Mouse (Mus musculus): ENCODE results near the gene Wars. TPM values are rescaled to one million over a fixed set of nuclear protein-coding genes. Genes with fewer than 3 reads are reported as not detected.
A peak's percentile ranks its signal among the peaks of the same experiment; 100 is the strongest.

Gene Wars
- polyA plus RNA-seq, 2 experiments: 19.4 to 27.8 TPM

DNA sequence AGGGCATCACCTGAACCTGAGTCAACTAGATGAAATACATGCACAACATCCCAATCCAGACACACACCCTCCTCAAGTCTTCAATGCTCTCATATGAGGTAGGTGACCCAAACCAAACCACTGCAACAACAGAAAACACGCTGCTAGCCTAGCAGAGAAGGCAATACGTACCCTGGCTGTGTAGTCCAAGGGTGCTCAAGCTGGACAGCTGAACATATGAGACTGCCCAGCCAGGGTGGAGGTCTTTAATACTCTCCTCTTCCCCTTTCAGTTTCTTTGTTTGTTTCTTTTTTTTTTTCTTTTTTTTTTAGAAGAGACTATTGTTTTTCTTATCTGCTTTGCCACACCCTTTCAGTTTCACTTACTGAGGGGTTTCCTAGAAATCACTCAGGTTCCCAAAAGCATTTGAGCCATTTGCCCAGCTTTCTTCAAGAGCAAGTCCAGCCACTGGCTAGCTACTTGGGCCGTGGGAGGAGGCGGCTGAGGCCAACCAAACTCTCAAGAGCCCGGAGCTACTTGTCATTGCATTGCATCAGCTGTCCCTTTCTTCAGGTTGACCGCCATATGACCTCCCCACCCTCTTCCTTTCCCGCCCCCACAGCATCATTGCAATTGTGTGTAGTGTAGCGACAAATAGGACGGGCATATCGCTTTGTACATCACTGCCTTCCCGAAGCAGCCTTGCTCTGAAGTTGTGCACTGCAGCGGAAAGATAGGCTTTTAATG lies 822 bp downstream of the Wars start, which contains the start of gene Wdr25:
Wdr25 (plus strand) TSS at position 643 of the 726 bp plus-strand sequence.
- peak in 1 of 3 experiments; percentile 37 for DNase-seq (ENCODE audit: low read depth in 3 of 3, low spot score in 3 of 3)
- peak within 1 kb of the TSS; percentile 63 to 86 for H3K4me3 ChIP-seq (ENCODE audit: insufficient read depth in 1 of 2, low read depth in 2 of 2, low read length in 2 of 2)
- H3K4me2 ChIP-seq (ENCODE audit: low read depth): peak within 1 kb of the TSS; percentile 94
- no peaks in the 10 kb centered on the region for H3K36me3 ChIP-seq (replicated peaks; ENCODE audit: control insufficient read depth, insufficient read depth, low read depth)
- ATAC-seq (ENCODE audit: insufficient read depth): no peak
- no peaks in the 10 kb centered on the region for H3K9me3 ChIP-seq (ENCODE audit: control insufficient read depth, low read length)
- H3K27ac ChIP-seq: peak within 1 kb of the TSS; percentile 12
- H3K4me1 ChIP-seq (replicated peaks; ENCODE audit: control insufficient read depth in 2 of 2, insufficient read depth in 2 of 2, low read length in 1 of 2): peaks cover 8 to 10% of the 10 kb centered on the region in 2 experiments
- 15% methylated on average over 12 of the region's 12 CpGs for WGBS (ENCODE audit: insufficient replicate concordance)
- H3K27me3 ChIP-seq (ENCODE audit: control insufficient read depth, insufficient read depth, low read length): no peaks in the 10 kb centered on the region
- peak within 1 kb of the TSS; percentile 85 for H3K9ac ChIP-seq (replicated peaks)
- TF ChIP-seq CTCF (IDR thresholded peaks at IDR 0.05; ENCODE audit: low read depth) (no peak), EP300 (IDR thresholded peaks at IDR 0.05; ENCODE audit: low read depth) (no peak)

DNA sequence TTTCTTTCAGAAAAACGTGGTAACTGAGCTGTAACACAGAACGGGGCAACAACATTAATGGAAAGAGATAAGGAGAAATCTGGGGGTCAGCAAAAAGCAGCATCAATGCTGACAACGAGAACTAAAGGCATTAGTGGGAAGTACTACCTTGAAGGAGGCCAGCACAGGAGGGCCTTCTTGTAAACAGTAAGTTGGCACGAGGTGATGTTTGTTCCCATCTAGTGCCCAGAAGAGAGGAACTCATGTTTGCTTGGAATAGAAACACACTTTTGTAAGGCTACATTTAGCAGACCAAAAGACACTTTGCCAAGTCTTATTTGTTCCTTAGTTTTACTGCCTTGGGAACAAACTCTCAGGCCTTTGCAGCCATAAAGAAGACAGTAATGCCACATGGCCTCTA lies 5.3 kb downstream of the Wars start:
- TF ChIP-seq EP300 (IDR thresholded peaks at IDR 0.05; ENCODE audit: low read depth) (no peak), CTCF (IDR thresholded peaks at IDR 0.05; ENCODE audit: low read depth) (no peak)
- Histone ChIP-seq H3K4me3 (ENCODE audit: insufficient read depth in 1 of 2, low read depth in 2 of 2, low read length in 2 of 2) (no peak overlapping the region), H3K9me3 (ENCODE audit: control insufficient read depth, low read length) (no peaks in the 10 kb centered on the region), H3K4me1 (replicated peaks; ENCODE audit: control insufficient read depth in 2 of 2, insufficient read depth in 2 of 2, low read length in 1 of 2) (peaks cover 4% of the 10 kb centered on the region in 2 experiments), H3K27me3 (ENCODE audit: control insufficient read depth, insufficient read depth, low read length) (no peaks in the 10 kb centered on the region), H3K36me3 (replicated peaks; ENCODE audit: control insufficient read depth, insufficient read depth, low read depth) (no peaks in the 10 kb centered on the region), H3K4me2 (ENCODE audit: low read depth) (no peak overlapping the region), H3K27ac (no peak overlapping the region), H3K9ac (replicated peaks) (no peak overlapping the region)
- WGBS (ENCODE audit: insufficient replicate concordance): 66% methylated on average over 4 of the region's 4 CpGs
- DNase-seq (ENCODE audit: low read depth in 3 of 3, low spot score in 3 of 3) (no peak), ATAC-seq (ENCODE audit: insufficient read depth) (no peak)

DNA sequence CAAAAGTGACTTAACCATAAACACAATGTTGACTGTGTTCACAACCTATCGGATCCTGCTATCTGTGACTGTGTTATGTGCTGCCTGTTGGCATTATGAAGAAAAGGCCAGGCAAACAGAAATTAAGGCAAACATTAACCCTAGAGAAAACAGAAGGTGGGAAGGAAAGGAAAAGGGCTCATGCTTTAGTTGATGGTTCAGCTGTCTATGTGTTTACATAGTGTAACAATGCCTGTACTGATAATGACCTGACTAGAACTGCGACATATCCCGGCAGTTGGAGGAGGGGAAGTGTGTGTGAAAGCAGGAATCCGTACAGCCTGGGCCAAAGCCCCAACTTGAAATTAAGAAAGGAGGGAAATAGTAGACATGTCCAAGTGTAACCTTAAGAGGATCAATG lies 6.9 kb downstream of the Wars start:
- TF ChIP-seq EP300 (IDR thresholded peaks at IDR 0.05; ENCODE audit: low read depth): no peak
- no peak for TF ChIP-seq CTCF (IDR thresholded peaks at IDR 0.05; ENCODE audit: low read depth)
- Histone ChIP-seq H3K9me3 (ENCODE audit: control insufficient read depth, low read length) (no peaks in the 10 kb centered on the region), H3K27me3 (ENCODE audit: control insufficient read depth, insufficient read depth, low read length) (no peaks in the 10 kb centered on the region), H3K27ac (no peak overlapping the region), H3K4me1 (replicated peaks; ENCODE audit: control insufficient read depth in 2 of 2, insufficient read depth in 2 of 2, low read length in 1 of 2) (no peaks in the 10 kb centered on the region), H3K36me3 (replicated peaks; ENCODE audit: control insufficient read depth, insufficient read depth, low read depth) (no peaks in the 10 kb centered on the region), H3K4me3 (ENCODE audit: insufficient read depth in 1 of 2, low read depth in 2 of 2, low read length in 2 of 2) (no peak overlapping the region), H3K9ac (replicated peaks) (no peak overlapping the region), H3K4me2 (ENCODE audit: low read depth) (no peak overlapping the region)
- peak; percentile 22; the same call in 1 of the 2 replicates for ATAC-seq (ENCODE audit: insufficient read depth)
- DNase-seq (ENCODE audit: low read depth in 3 of 3, low spot score in 3 of 3): no peak
- 71% methylated on average over 4 of the region's 4 CpGs for WGBS (ENCODE audit: insufficient replicate concordance)

DNA sequence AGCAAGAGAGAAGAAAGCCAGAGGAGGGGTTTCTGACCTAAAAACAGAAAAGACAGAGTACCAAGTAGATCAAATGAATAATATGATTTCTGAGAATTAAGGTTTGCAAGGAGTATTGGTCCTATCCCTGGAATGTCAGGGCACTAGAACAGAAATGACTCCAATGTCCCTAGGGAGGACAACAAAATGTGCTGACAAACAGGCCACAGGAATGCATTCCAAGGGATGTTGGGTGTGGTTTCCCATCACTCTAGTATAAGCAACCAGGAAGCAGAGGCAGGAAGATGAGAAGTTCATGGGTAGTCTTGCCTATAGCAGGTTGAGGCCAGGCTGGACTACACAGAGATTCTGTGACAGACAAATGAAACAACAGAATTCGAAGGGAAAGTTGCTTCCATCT lies 8.1 kb downstream of the Wars start:
- Histone ChIP-seq H3K4me3 (ENCODE audit: insufficient read depth in 1 of 2, low read depth in 2 of 2, low read length in 2 of 2) (no peak overlapping the region), H3K27ac (no peak overlapping the region), H3K9ac (replicated peaks) (no peak overlapping the region), H3K4me1 (replicated peaks; ENCODE audit: control insufficient read depth in 2 of 2, insufficient read depth in 2 of 2, low read length in 1 of 2) (no peaks in the 10 kb centered on the region), H3K36me3 (replicated peaks; ENCODE audit: control insufficient read depth, insufficient read depth, low read depth) (no peaks in the 10 kb centered on the region), H3K27me3 (ENCODE audit: control insufficient read depth, insufficient read depth, low read length) (no peaks in the 10 kb centered on the region), H3K9me3 (ENCODE audit: control insufficient read depth, low read length) (no peaks in the 10 kb centered on the region), H3K4me2 (ENCODE audit: low read depth) (no peak overlapping the region)
- WGBS (ENCODE audit: insufficient replicate concordance): 67% methylated on average over 1 of the region's 1 CpGs
- ATAC-seq (ENCODE audit: insufficient read depth) (no peak), DNase-seq (ENCODE audit: low read depth in 3 of 3, low spot score in 3 of 3) (no peak)
- no peak for TF ChIP-seq CTCF (IDR thresholded peaks at IDR 0.05; ENCODE audit: low read depth)

DNA sequence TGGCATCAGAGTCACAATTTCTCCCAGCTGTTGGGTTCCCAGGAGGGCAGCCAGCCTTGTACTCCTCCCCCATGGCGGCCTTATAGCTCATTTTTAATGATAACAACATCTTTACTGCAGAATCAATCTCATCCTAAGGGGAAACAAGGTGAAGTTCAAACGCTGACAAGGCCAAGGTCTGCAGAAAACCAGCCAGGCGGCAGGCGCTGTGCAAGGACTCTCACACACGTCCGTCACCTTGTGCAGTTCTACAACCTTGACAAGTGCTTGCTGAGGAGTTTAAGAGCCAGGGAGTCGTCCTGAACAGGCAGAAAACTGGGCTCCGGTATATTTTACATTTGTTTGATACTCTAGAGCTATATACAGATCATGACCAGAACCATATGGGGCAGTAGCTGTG lies 11.2 kb downstream of the Wars start:
- ATAC-seq (ENCODE audit: insufficient read depth) (no peak), DNase-seq (ENCODE audit: low read depth in 3 of 3, low spot score in 3 of 3) (no peak)
- TF ChIP-seq EP300 (IDR thresholded peaks at IDR 0.05; ENCODE audit: low read depth) (no peak), CTCF (IDR thresholded peaks at IDR 0.05; ENCODE audit: low read depth) (no peak)
- Histone ChIP-seq H3K4me1 (replicated peaks; ENCODE audit: control insufficient read depth in 2 of 2, insufficient read depth in 2 of 2, low read length in 1 of 2) (no peaks in the 10 kb centered on the region), H3K27me3 (ENCODE audit: control insufficient read depth, insufficient read depth, low read length) (no peaks in the 10 kb centered on the region), H3K9ac (replicated peaks) (no peak overlapping the region), H3K36me3 (replicated peaks; ENCODE audit: control insufficient read depth, insufficient read depth, low read depth) (peaks cover 6% of the 10 kb centered on the region; the same call in 1 of the 2 replicates), H3K4me2 (ENCODE audit: low read depth) (no peak overlapping the region), H3K9me3 (ENCODE audit: control insufficient read depth, low read length) (no peaks in the 10 kb centered on the region), H3K27ac (no peak overlapping the region), H3K4me3 (ENCODE audit: insufficient read depth in 1 of 2, low read depth in 2 of 2, low read length in 2 of 2) (no peak overlapping the region)
- 83% methylated on average over 8 of the region's 8 CpGs for WGBS (ENCODE audit: insufficient replicate concordance)

Data from liver, embryonic 14.5 days (tissue).